Mouse (Mus musculus) embryo, embryonic 9.5 days (tissue): ENCODE measurements at regions not wholly inside any gene's neighbourhood (a gene's known extent, or its start where the extent isn't known, plus 50 kb on each side); places are given as distances from the start of the nearest gene placed in this dataset.

Experiments
- DNase-seq: peaks from one replicate; pipeline ENCODE4 v3.0.0-alpha.2; 2017; ENCODE audit errors: extremely low spot score

GRCm38 (mm10) chr9:83059083-83059482, 83.8 kb upstream of the Phip start:
- no peak for DNase-seq

- DNase-seq: no peak
Observed at GRCm38 (mm10) chr9:83056208-83056607, 80.9 kb upstream of the Phip start.

GRCm38 (mm10) chr9:83051666-83052065, 76.3 kb upstream of the Phip start:
- DNase-seq: no peak

DNA sequence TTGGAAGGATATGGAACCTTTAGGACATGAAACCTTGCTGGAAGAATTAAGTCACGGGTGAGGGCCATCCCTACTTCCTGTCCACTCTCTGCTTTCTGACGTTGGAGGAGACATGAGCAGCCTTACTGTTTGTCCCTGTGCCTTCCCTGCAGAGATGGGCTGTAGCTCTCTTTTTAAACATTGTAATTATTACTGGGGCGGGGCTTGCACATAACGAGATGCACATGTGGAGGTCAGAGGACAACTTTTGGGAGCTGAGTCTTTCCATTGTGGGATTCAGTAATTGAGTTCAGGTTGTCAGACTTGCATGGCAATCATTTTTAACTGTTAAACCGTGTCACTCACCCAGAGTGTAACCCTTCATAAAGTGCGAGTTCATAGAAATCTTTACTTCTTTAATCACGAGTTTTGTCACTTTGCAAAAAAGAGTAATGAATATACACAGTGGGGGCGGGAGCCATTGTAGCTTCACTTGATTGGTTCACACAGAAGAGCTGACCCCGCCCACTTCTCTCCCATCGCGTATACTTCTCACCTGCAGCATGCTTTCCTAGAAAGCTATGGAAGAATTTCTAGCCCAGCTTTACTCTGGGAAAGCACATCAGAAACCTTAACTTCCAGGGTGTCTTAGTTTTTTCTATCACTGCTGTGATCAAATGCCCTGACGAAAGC, 72.4 kb upstream of the Phip start:
- DNase-seq: peak; percentile 13

GRCm38 (mm10) chr9:83046035-83046434, 70.7 kb upstream of the Phip start:
- DNase-seq: no peak

GRCm38 (mm10) chr9:83043790-83044189, 68.5 kb upstream of the Phip start:
- no peak for DNase-seq

- no peak for DNase-seq
Observed at GRCm38 (mm10) chr9:83041345-83041744, 66.0 kb upstream of the Phip start.

DNA sequence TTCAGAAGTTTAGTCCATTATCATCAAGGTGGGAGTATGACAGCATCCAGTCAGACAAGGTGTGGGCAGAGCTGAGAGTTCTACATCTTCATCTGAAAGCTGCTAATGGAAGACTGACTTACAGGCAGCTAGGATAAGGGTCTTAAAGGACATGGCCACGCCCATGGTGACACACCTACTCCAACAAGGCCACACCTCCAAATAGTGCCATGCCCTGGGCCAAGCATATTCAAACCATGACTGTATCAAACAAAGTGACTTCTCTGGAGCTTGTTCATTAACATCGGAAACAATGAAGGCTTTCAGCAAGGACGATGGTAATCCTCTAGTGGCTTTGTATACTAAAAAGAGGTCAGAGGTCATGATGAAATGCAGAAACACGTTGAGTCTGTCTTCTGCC, 65.4 kb upstream of the Phip start:
- DNase-seq: no peak

DNA sequence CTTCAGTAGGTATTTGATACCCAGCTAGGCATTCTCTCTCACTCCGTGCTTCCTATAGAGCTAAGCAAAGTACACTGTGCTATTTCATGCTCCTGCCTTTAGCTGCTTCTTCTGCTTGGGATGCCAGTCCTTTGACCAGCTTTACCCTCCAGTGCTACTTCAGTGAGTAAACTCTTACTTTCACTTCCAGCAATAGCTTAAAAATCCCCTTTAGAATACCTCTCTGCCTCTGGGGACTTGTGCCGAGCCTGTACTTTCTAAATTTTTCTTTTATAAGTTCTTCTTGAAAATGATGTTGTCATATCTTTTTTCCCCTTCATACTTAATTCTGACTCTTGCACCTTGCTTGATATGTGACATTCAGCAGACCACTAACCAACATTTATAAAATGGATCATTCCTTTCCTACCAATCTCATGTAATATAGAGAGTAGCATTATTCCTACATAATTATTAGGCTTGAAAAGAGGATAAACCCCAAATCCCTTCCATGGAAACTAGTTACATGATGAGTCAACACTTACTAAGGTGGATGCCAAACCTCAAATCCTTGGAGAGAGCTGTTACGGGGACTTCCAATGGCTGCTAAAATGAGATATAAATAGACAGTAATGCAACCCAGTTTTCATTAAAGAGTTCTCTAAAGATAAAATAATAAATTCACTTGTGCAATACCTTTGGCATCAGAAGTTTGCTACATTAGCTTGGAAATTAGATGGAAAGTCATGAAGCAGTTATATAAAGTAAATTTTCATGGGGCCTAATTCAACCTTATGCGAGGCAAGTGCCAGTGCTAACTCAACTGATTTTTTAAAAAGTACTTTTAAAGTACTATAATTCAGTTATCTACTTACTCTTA, 62.2 kb upstream of the Phip start:
- DNase-seq: no peak
